Mouse (Mus musculus) forelimb bud, embryonic 11.5 days (tissue): ENCODE data around the gene Prss22.
"Not testable (repeated sequence)": the region's sequence is repeated elsewhere in the genome, so short reads cannot be mapped to it uniquely, and the experiment has no call there.

ENCODE experiments used
- DNase-seq: peaks from one replicate; pipeline ENCODE4 v3.0.0-alpha.2; 2012; ENCODE audit warnings: low read depth, low spot score

The Prss22 gene

DNA sequence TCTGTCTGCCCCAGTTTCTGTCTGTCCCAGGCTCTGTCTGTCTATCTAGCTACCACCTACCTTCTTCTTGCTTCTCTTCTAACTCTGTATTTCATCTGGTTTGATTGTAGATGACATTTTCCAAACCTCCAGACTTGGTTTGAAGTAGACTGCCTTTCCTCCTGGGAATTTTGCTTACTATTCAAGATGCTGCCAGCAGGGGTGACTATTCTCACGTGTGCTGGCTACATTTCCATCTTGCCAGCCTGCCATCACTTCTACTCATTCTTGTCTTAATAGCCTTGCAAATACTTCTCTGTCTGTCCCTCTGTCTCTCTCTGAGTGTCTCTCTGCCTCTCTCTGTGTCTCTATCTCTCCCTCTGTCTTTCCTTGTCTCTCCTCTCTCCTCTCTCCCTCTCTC is 2.5 kb downstream of the Prss22 start:
- DNase-seq: no peak

DNA sequence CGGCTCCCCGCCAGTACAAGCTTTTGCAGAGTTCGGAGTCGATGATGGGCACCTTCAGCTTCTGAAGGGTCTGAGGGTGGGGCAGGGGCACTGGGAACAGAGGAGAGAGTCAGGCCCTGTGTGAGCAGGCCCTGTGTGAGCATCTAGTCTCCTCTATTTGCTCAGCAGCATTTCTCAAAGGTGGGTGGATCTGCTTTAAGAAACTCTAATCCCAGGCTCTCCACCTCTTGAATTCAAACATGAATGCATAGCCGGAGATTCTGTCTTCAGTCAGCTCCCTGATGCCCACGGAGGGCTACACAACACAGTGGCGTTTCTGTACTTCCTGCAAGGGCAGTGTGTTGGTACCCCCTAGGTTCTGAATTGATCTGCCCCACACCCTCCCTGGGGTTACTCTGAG is 3.2 kb downstream of the Prss22 start:
- no peak for DNase-seq

DNA sequence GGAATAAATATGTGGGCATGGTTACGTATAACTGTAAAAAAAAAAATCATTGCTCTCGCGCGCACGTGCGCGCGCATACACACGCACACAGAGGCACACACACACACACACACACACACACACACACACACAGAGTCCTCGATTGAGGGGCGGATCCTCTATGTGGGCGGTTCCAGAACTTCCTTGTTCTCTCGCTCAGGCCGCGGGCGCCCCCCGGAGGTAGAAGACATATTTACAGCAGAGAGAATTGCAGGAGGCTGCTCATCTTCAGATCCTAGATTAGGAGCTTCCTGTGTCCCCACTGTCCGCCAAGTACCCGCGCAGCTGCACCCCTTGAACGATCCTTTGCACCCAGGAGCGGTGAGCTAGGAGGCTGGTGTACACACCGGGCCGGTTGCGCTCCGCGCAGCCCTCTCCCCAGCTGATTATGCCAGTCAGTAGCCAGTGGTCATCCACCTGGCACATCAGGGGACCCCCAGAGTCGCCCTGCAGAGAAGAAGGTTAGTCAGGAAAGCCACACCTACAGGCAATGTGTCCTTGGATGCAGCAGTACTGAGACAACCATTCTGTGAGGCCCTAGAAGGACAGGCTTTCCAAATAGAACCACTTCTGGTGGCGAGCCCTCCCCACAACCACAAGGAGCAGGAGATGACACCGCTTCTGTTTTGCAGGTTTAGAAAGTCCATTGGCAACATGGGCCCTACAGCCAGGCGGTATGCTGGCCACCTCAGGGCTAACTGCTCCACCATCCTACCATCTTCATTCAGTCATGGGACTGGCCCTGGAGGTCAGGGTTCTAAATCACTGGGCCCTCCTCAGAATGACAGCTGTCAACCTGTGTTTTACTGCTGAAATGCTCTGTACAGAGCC is 4.1 kb downstream of the Prss22 start:
- peak; percentile 84 for DNase-seq

DNA sequence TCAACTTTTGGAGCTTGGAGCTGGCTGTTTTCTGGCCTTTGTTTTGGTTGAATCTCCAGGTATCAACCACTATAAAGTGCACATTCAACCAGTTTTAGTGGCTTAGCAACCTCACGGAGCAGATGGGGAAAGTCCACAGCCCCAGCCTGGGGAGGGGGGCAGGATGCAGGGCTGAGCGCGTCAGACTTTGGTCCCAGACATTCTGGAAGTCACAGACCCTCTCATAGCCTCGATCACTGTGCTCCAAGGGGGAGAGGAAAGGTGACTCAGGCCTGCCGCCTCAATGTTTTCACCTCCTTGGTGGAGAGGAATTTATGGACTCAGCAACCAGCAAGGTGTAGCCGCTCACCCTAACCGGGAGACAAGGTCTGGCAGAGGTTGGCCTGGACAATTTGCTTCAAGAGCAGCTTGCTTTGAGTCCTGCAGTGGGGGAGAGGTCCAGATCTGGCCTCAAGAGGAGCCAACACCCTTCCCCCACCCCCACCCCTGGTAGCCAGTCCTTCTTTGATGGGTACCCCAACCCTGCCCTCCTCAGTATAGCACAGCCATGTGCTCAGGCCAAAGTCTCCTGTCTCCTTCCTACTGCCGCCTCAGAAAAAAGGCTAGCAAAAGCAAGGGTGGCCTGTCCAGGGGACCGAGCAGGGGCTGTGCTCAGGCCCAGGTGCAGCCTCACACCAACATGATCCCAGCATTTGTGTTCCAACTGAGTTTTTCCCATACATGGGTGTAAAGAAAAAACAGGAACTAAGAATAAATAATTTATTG is 4.9 kb downstream of the Prss22 start:
- no peak for DNase-seq

DNA sequence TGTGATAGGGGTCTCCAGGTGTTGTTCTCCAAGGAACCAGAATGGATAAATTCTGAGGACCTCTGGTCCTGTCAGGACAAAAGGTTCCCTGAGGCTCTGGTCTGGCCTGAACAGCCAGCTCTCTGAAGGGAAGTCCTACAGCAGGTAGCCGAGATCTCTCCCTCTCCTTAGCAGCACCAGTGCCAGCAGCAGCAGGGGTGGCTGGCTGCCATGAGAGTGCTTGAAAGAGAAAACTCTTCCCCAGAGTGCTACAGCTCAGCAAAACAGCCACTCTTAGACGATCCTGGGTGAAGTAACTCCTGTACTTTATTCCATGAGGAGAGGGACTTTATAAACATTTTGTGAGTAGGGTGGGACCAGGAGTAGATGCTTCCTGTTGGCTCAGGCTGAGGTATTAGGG is 8.1 kb downstream of the Prss22 start:
- no peak for DNase-seq

- DNase-seq: no peak
Measured at GRCm38 (mm10) chr17:23984989-23985388, 12.9 kb downstream of the Prss22 start.

GRCm38 (mm10) chr17:23982912-23983311 is 15.0 kb downstream of the Prss22 start:
- no peak for DNase-seq

GRCm38 (mm10) chr17:23980297-23980909 is 17.5 kb downstream of the Prss22 start, which contains the start of gene Prss30:
Gene Prss30 (minus strand): TSS chr17:23980566.
- no peak for DNase-seq

DNA sequence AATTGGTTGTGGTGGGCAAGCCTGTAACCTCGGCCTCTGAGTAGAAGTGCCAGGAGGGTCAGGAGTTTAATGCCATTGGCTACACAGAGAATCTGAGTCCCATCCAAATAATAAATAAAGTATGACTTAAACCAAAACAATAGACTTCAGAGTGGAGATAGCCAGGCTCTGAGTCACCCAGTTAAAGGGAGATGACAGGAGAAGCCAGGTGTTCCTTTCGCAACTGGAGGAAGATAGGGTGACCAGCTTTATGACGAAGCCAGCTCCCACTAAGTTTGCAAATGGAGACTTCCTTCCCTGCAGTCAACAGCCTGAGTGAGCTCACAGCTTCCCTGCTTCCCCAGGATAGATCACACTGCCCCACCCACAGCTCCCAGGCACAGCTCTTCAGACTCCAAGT is 18.4 kb downstream of the Prss22 start:
- no peak for DNase-seq

GRCm38 (mm10) chr17:23976665-23977064 is 21.2 kb downstream of the Prss22 start:
- DNase-seq: no peak

GRCm38 (mm10) chr17:23971315-23971714 is 26.6 kb downstream of the Prss22 start:
- no peak for DNase-seq

DNA sequence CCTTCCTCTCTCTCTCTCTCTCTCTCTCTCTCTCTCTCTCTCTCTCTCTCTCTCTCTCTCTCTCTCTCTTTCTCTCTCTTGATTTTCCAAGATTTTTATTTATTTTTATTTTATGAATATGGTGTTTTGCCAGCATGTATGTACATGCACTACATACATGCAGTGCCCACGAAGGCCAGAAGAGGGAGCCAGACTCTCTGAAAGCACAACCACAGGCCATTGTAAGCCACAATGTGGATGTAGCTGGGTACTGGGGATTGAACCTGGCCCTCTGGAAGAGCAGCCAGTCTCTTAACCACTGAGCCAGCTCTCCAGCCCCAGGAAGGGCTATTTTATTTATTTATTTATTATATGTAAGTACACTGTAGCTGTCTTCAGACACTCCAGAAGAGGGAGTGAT is 28.7 kb downstream of the Prss22 start:
- peak; percentile 69 for DNase-seq

DNA sequence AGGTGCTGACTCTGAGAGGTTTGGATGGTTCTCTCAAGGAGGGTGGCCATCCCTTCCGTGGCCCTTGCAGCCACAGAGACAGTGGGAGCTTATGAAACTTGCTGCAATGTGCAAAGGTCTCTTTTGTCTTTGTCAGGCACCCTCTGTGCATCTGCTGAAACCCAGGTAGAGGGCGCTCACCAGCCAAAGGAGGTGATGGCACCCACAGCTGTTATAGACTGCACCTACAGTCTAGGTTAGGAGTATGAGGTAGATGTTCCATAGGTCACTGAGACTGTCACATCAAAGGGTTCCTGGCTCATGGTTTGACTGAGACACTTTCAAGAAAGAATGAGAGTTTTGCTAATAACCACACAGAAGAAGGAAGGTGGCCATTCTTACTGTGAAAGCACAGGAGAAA is 29.1 kb downstream of the Prss22 start:
- DNase-seq: no peak

GRCm38 (mm10) chr17:23966658-23967401 is 31.1 kb downstream of the Prss22 start:
- DNase-seq: no peak

GRCm38 (mm10) chr17:23965805-23966425 is 32.0 kb downstream of the Prss22 start:
- no peak for DNase-seq

DNA sequence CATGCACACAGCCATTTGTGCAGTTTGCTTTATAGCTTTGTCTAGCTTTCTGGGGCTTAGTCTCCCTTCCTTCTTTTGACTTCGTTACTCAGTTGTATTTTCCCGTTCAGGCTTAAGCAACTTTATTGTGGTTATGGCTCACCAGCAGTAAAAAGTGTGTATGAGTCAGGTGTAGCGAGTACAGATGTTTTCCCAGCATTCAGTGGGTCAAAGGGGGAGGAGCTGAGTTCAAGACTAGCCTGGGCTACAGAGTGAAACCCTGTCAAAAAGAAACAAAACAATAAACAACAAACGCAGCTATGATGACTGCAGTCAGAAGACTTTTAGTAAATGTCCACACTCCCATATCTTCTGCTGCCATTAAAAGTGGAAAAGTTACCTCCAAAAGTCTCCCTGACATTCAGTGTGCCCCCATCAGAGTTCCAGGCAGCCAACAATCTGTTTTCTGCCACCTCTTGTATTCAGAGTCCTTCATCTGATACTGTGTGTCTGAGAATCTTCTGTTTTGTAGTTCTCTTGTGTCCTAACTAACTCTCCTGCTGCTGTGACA is 36.3 kb downstream of the Prss22 start:
- DNase-seq: no peak

DNA sequence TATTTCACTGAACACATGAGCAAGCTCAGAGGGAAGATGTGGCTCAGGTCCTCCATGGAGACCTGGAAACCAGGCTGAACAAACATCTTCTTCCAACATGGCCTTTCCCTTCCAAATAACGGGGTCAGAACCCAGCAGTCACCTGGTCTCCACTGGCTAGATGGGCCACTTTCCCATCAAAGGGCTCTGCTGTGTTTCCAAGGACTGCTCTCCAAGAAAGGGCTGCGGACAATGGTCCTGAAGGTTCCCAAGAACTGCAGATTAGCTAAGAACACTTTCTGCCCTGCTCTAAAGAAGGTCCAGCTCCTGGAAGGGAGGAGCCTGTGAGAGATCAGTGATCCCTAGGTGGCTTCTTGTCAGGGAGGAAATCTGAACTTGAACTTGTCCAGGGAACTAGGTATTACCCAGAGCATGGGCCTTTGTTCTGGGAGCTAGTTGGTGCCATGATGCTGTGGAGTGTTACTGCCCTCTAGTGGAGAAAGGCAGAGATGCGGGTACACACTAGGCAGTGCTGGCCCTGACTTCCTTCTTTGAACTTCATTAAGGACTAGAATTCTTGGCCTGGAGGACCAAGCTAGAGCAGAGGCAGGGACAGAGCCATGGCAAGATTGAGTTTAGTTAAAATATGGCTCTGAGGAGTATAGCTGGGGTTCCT is 37.7 kb downstream of the Prss22 start:
- DNase-seq: peak; percentile 95

GRCm38 (mm10) chr17:23955174-23955573 is 42.7 kb downstream of the Prss22 start, which contains the start of gene Sbpl:
Gene Sbpl (minus strand): TSS chr17:23955274.
- DNase-seq: no peak

- not testable (repeated sequence) for DNase-seq
Measured at GRCm38 (mm10) chr17:23950828-23951227, 47.1 kb downstream of the Prss22 start.

DNA sequence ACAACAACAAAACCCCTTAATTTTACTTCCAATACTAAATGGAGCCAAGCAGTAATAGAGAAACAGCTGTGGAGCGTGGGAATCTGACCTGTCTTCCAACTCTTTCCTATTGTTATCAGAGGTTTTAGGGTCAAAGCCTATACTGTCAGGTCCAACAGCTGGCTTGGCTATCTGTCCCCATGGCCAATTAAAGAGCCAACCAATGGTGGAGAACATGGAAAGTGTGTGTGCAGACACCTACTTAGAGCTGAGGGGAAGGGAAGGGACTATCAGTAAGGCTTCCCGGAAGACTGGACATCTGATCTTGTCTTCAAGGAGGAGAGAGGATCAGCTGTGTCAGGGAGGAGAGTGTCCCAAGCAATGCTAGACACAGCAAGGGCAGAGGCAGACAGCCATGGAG is 48.8 kb downstream of the Prss22 start:
- DNase-seq: no peak
